Mouse (Mus musculus) heart, adult 8-10 months (tissue): Measurements from ENCODE around the gene Spred2. TPM values are rescaled to one million over a fixed set of nuclear protein-coding genes. Genes with fewer than 3 reads are reported as not detected.

Experiments used
- DNase-seq: peaks from one replicate; pipeline ENCODE4 v3.0.0; 2022; ENCODE audit warnings: low spot score
- total RNA-seq, 4 experiments: library from RNA; stranded (reverse); gene quantifications; 2 replicates each; pipeline ENCODE4 v1.2.4; 2022

Spred2 gene
- total RNA-seq, 4 experiments from 2014 or later = 17.0 to 20.7 (median 20.0) TPM

DNA sequence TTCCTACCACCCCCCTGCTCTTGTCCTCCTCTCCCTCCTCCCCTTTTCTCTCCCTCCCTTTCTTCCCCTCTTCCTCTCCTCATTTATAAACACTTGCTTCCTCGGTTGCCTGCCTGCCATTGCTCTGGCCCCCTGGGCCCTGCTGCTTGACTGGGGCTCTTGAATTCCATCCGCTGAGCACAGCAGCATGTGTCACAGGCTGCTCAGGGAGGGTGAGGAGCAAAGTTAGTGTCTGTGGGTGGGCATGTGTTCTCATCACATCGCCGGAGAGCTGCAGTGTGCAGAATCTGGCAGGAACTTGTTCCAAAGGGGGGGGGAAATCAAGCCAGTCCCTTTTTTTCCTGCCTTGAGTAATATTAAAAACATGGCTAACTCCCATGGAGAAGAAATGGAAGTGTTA, 59.1 kb downstream of the Spred2 start:
- no peak for DNase-seq

DNA sequence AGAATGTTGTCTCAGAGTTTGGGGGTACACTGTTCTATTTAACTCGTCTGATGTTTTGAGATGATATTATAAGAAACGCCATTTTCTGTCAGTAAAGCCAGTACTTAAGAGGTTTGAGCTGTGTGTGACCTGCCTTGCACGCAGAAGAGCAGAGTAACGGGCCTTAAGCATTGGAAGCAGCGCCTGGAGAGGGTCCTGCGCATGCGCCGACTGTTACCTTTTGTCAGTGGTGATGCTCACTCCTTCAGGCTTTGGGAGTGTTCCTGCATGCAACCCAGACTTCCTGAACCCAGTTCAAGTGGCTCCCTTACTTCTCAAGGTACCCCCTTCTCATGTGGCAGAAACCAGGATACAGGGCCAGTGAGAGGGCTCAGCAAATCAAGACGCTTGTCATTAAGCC, 59.9 kb downstream of the Spred2 start:
- DNase-seq = no peak

DNA sequence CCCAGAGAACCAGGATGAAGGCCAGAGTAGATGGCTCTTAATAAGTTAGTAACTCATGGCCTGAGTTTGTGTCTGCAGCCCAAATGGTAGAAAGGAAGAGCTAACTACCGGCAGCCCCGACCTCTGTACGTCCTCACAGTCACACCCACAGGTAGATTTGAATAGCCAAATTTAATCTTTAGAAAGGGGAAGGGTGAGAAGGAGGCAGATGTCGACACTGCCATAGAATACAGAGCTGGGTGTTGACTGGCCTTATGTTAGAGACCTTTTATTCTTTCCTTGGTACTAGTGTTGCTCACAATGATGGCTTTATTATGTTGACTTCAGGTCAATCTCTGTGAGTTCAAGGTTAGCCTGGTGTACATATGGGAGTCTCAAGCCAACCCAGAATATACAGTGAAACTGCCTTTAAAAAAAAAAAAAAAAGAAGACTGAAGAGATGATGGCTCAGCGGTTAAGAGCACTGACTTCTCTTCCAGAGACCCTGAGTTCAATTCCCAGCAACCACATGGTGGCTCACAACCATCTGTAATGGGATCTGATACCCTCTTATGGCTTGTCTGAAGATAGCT, 61.2 kb downstream of the Spred2 start:
- DNase-seq = no peak

DNA sequence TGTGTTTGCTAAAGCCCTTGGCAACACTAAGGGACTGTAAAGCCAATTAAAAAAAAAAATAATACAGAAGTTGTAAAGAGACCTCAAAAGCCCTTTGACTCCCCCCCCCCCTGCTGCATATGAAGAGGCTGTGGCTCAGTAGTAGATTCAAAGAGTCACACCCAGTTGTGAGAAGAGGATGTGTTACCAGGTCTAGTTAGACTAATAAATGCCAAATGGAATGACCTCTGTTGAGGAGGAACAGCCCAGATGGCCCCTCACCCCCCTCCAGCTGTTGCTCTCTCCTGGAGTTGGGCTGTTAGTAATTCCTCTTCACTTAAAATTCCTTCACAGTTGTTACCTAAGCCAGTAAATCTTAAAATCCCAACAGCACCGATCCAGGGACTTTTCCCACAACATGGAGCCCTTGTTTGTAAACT, 62.3 kb downstream of the Spred2 start:
- DNase-seq = no peak

GRCm38 (mm10) chr11:19986871-19987755, 62.9 kb downstream of the Spred2 start:
- peak; percentile 79 for DNase-seq

GRCm38 (mm10) chr11:19987756-19988091, 63.5 kb downstream of the Spred2 start:
- no peak for DNase-seq

DNA sequence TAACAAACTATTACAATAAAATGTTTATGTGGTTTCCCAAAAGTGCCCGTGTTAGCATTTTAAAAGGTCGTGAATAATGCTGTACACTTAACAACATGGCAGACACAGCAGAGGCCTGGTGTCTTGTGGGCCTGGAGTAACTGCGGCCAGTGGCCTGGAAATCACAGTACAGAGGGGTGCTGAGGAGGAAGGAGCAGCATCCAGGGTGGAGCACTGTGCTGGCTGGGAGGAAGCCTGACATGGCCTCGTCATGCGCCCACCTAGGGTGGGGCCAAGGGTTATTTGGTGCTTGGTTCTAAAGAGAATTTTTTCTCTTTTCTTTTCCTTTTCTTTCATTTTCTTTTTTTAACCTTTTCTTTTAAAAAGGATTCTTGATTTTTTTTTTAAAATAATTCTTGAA, 64.0 kb downstream of the Spred2 start:
- DNase-seq = no peak

- no peak for DNase-seq
These were observed 64.5 kb downstream of the Spred2 start for GRCm38 (mm10) chr11:19988631-19989030.

DNA sequence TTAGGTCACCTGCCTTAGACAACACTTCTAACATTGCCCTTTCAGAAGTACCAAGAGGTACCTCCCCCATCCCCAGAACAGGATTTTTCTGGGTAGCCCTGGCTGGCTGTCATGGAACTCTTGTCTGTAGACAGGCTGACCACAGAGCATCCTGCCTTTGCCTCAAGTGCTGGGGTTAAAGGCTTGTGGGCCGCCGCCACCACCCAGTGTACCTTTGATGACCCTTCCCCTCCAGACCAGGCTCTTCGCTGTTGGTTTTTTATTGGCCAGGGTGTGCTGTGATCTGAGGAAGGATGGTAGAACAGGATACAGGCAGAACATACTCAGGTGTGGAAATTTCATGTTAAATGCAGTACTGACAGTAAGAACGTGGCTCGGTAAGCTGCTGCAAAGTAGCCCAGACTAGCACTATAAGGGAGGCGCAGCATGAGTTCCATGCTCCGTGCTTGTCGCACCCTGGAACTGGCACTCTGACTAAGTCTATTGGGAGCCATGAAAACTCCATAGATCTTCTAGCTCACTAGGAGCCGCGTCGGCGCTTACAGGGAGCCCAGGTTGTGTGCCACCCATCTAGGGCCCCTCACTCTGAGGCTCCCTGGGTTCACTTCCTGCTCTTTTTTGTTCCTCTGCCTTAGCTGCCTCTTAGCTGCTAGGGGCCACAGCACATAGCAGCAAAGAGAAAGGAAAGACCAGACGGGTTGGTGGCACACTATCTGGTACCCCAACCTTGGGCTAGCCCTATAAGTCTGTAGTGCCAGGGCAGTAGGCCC, 65.2 kb downstream of the Spred2 start:
- DNase-seq = no peak

- DNase-seq = no peak
These were observed 66.6 kb downstream of the Spred2 start for GRCm38 (mm10) chr11:19990731-19991130.

DNA sequence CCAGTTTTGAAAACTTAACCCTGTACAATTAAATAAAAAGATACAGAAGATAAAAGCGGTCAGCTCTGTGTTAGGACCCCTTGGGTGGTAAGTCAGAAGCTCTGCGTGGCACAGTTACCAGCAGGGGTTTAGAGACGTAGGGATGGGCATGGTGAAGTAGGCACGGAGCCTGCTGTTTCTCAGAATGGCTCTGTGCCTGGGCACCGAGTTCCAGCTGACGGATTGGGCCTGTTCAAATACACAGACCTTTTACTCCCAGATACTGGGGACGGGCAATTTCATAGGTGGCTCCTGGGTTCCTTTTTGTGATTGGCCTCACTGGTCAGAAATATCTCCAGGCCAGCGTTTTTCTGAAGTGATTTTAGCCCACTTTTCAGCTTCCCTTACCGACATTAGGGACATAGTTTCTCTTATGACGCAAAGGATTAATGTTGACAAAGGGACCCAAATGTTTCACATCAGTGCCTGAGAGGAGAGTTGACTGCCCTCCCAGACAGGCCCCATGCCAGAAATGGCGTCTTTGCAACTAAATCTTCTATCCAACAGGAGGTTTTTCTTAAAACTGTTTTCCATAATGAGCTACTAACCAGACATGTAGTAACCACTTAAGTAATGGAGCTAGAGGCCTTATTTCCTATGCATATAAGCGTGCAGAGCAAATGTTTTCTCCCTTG, 67.3 kb downstream of the Spred2 start:
- DNase-seq = no peak

DNA sequence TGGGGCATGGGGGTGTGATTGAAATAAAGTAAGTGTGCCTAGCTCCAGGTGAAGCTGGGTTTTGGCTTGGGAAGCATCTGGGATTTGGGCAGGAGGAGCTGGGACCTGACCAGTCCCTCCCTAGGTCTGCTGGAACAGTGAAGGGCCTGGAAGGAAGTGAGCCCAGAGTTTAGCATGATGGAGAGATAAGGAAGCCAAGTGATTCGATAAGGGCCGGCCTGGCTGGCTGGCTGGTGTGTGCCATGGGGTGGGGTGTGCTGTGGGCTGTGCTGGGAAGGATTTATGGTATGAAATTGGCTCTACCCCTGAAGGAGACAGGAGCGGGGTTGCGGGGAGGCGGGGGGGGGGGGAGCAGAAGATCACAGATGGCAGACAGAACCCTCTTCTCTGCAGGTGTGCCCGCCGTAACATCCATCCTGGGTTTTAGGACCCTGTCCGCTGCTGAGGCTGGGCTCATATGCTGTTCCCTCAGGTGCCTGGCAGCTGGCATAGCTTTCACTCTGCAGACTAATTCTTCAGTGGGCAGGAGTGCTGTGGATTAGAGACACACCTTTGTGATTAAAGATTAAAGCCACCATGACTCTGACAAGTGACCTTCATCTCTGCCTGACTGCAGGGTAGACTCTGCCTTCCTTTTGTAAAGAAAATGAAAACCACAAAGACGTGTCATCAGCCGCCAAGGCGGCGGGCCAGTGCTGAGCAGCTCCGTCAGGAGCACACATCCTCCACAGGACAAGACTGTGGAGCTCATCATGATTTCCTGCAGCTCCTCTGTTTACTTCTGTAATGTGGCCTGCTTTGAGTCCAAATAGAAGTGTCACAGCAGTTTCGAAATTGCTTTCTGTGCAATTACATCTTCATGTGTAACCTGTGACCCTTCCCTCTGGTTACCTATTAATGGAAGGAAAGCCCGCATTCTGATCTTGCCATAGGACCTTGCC, 68.4 kb downstream of the Spred2 start:
- no peak for DNase-seq

- DNase-seq = no peak
These were observed 69.6 kb downstream of the Spred2 start for GRCm38 (mm10) chr11:19993753-19994152.

DNA sequence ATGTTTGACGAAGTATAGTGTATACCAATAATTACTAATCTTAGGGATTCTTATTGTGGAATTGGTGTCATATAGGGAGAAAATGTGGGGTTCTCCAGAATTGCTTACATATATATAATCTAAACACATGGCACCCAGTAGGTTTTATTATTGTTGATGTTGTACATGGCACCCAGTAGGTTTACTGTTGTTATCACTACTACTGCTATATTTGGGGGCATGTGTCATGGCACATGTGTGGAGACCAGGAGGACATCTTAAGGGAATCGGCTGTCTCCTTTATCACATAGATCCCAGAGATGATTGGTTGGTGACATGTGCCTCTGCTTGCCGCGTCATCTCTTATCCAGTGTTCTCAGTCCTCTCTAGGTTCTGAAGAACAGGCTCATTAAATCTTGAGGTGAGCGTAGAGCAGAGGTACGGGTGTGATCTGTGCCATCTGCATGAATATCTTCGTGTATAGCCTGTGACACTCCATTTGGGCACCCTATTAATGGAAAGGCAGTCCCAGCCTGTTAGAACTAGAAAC, 70.2 kb downstream of the Spred2 start:
- DNase-seq = no peak

DNA sequence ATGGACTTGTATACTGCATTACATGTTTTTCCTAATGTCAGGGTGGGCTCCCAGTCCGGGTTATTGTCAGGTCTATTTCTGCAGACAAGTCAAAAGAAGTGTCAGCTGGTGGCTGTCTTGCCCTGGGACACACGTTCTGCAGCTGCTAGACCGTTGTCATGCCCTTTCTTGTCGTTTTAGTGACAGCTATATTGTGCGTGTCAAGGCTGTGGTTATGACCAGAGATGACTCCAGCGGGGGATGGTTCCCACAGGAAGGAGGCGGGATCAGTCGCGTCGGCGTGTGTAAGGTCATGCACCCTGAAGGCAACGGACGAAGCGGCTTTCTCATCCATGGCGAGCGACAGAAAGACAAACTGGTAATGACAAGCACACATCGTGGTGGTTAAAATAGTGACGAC, 73.8 kb downstream of the Spred2 start:
- no peak for DNase-seq

DNA sequence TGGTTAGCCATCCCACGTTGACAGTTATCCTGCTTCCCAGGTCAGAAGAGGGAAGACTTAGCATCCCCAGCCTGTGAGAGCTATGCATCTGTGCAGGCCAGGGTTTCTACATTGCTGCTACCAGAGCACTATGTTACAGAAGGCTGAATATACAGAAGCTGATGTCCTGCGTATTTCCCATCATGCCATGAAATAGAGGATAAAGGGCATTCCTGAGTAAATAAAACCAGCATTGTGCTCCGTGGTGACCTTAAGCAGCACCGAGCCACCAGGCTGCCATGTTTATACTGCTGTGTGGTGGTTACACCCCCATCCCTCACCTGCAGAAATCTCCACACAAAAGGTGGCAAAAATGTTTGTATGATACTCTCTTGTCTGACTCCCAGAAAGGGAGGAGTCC, 78.7 kb downstream of the Spred2 start:
- DNase-seq = no peak

- peak; percentile 27 for DNase-seq
These were observed 83.5 kb downstream of the Spred2 start for GRCm38 (mm10) chr11:20007701-20008100.

GRCm38 (mm10) chr11:20011210-20011978, 87.2 kb downstream of the Spred2 start:
- no peak for DNase-seq

GRCm38 (mm10) chr11:20013366-20013765, 89.2 kb downstream of the Spred2 start:
- DNase-seq = no peak

DNA sequence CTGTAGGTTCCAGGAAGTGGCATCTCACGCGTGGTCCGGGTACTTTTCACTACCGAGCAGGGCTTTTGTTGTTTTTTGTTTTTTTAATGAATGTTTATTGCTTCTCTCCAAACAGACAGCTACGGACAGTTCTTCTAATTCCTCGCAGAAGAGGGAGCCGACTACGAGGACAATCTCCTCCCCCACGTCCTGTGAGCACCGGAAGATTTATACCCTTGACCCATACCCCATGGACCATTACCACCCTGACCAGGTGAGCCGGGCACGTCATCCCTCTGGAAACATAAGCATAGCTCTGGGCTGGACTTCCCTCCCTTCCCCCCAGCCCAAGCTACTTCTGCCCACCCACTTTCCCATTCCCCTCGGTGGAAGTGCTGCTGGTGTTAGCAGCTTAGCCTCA, 93.8 kb downstream of the Spred2 start:
- DNase-seq = no peak
